Mouse (Mus musculus) embryo, embryonic 10.5 days (tissue): Measurements from ENCODE around the gene Dgki.
A peak's percentile ranks its signal among the peaks of the same experiment; 100 is the strongest.

Source experiments
- DNase-seq: peaks from one replicate; pipeline ENCODE4 v3.0.0-alpha.2; 2015; ENCODE audit warnings: low spot score

Gene Dgki

GRCm38 (mm10) chr6:37299562-37300390, at the start of gene Dgki:
Gene Dgki (minus strand): TSS chr6:37300184.
- DNase-seq, result peak; percentile 75

- DNase-seq, result no peak
Observed at GRCm38 (mm10) chr6:37347606-37348005, 47.6 kb upstream of the Dgki start.

- no peak for DNase-seq
Observed at GRCm38 (mm10) chr6:37338055-37338454, 38.1 kb upstream of the Dgki start.

- DNase-seq, result no peak
Observed at GRCm38 (mm10) chr6:37336831-37337260, 36.9 kb upstream of the Dgki start.

- DNase-seq, result no peak
Observed at GRCm38 (mm10) chr6:37336381-37336780, 36.4 kb upstream of the Dgki start.

- no peak for DNase-seq
Observed at GRCm38 (mm10) chr6:37332846-37333245, 32.9 kb upstream of the Dgki start.

GRCm38 (mm10) chr6:37329901-37330864, 30.2 kb upstream of the Dgki start:
- peak; percentile 32 for DNase-seq

GRCm38 (mm10) chr6:37329376-37329775, 29.4 kb upstream of the Dgki start:
- DNase-seq, result no peak

- DNase-seq, result no peak
Observed at GRCm38 (mm10) chr6:37328671-37329070, 28.7 kb upstream of the Dgki start.

GRCm38 (mm10) chr6:37327519-37327918, 27.5 kb upstream of the Dgki start:
- no peak for DNase-seq

- DNase-seq, result no peak
Observed at GRCm38 (mm10) chr6:37326603-37326955, 26.6 kb upstream of the Dgki start.

- no peak for DNase-seq
Observed at GRCm38 (mm10) chr6:37325906-37326602, 26.1 kb upstream of the Dgki start.

GRCm38 (mm10) chr6:37325076-37325475, 25.1 kb upstream of the Dgki start:
- DNase-seq, result no peak

- DNase-seq, result no peak
Observed at GRCm38 (mm10) chr6:37322641-37323040, 22.7 kb upstream of the Dgki start.

GRCm38 (mm10) chr6:37322088-37322487, 22.1 kb upstream of the Dgki start:
- no peak for DNase-seq

GRCm38 (mm10) chr6:37317904-37318303, 17.9 kb upstream of the Dgki start:
- DNase-seq, result no peak

GRCm38 (mm10) chr6:37315440-37315839, 15.5 kb upstream of the Dgki start:
- DNase-seq, result no peak

- no peak for DNase-seq
Observed at GRCm38 (mm10) chr6:37310601-37311000, 10.6 kb upstream of the Dgki start.

- DNase-seq, result no peak
Observed at GRCm38 (mm10) chr6:37306616-37307015, 6.6 kb upstream of the Dgki start.

GRCm38 (mm10) chr6:37300492-37300891, 508 bp upstream of the Dgki start:
- no peak for DNase-seq

GRCm38 (mm10) chr6:37298982-37299381, 1.0 kb downstream of the Dgki start:
- DNase-seq, result no peak
